Mouse (Mus musculus) thymus, postnatal 0 days (tissue): ENCODE data around the gene Sfta2. TPM values are rescaled to one million over a fixed set of nuclear protein-coding genes. Genes with fewer than 3 reads are reported as not detected.
A peak's percentile ranks its signal among the peaks of the same experiment; 100 is the strongest.

Experiments
- DNase-seq: peaks from one replicate; pipeline ENCODE4 v3.0.0-alpha.2; 2015; ENCODE audit warnings: low spot score
- polyA plus RNA-seq: library from polyadenylated mRNA; unstranded; fragments of >200 nt; fragmentation: Nextera tagmentation; extraction: Ambion mirVana; gene quantifications from 2 replicates; pipeline ENCODE4 v1.2.1, GENCODE M21; 2015

Gene Sfta2
- polyA plus RNA-seq, 1 experiment from 2014 or later, result not detected

GRCm38 (mm10) chr17:35671846-35672245 lies 70.5 kb downstream of the Sfta2 start:
- peak; percentile 94 for DNase-seq

DNA sequence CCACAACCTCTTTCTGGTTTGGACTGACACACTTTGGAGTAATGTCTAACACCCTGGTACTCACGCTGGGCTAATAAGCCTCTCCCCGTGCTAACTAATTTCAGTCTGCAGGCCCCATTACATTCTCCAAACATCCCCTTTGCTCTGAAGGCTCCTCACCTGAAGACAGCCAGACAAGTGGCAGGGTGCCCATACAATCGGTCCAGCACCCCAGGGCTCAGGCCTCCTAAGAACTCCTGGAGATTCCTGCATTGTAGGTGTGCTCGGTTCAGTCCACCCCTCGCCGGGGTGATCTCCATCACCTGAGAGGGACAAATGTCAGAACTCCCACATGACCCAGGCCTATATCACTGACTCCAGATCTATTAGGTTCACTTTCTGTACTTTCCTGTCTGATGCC lies 71.2 kb downstream of the Sfta2 start:
- DNase-seq, result no peak

GRCm38 (mm10) chr17:35673416-35674035 lies 72.2 kb downstream of the Sfta2 start, which contains the start of gene Gtf2h4:
Gene Gtf2h4, minus strand, starts transcription at chr17:35673739.
- DNase-seq, result peak; percentile 97

DNA sequence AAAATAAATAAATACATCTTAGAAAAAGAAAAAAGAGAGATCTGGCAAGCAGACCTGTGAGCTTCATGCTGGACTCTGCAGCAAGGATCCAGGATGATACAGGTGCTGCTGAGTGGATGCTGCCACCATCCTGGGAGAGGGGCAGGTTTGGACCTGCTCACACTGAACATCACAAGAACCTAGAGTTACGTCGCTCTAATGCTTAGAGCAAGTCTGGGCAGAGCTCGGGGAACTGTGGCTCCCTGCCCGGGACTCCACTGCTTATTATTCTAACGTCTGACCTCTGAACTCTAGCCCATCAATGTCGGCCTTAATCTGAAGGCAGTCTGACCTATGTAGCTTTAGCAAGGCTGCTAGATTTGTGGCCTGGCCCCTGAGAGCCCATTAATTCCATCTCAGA lies 79.2 kb downstream of the Sfta2 start:
- no peak for DNase-seq

DNA sequence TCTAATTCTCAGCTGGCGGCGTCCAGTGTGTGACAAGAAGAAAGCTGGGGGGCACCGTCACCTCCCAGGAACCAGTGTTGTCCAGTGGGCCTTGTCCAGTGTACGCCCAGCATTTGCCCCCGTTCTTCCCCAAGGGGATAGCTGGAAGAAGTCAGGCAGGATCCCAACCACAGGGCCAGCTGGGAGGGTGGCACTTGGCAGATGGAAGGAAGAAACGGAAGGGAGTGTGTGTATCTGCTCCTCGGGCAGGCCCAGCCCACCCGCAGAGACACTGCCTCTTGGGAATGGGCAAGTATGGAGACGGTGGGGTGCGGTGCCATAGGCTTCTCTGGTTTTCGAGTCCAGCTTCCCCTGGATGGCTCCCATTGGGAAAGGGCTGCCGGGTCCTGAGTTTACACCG lies 80.6 kb downstream of the Sfta2 start:
- no peak for DNase-seq

DNA sequence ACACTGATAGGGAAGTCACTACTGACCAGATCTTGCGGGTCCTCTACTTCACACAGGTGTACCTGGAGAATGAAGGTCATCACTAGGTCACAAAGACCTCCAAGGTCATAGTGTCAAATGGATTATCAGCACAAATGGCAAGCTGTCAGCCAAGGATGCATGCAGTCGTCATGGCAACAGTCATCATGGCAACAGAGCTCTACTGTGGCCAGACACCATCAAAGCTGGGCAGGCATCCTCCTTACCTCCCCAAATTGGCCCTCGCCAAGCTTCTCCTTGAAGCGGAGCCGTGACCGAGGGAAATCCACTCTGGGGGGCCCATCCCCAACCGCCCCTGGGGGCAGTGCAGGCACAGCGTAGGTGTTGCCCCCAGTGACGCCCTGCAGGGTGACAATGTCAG lies 83.7 kb downstream of the Sfta2 start:
- DNase-seq, result no peak

DNA sequence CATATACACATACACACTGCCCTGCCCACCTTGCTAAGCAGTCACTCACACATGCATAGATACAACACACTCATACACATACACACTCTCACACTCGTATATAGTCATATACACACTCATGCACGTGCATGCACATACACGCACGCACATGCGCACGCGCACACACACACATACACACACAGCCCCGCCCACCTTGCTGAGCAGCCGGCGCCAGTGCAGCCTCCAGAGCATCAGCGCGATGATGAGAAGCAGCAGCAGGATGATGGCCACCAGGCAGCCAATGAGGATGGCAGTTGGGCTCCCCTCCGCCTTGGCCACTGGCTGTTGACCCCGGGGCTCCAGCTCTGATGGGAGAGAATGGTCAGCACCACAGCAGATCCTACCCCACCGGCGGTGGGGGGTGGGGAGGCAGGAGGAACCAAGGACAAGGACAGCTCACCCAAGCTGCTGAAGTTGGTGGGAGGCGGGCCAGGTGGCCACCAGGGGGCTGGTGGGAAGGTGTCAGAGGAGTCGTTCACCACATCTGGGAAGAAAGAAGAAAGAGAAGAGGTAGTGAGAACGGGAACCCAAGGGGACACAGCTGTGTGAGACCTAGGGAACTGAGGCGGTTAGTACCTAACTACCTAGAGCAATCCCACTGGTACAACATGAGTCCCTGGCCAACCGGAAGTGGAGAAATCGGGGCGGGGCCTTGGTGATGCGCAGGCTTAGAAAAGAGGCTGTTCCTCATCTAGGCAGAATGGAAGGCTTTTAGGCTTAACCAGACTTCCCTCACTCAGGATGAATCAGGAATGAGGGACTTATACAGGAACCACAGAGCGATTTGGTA lies 87.2 kb downstream of the Sfta2 start:
- DNase-seq, result peak; percentile 39

DNA sequence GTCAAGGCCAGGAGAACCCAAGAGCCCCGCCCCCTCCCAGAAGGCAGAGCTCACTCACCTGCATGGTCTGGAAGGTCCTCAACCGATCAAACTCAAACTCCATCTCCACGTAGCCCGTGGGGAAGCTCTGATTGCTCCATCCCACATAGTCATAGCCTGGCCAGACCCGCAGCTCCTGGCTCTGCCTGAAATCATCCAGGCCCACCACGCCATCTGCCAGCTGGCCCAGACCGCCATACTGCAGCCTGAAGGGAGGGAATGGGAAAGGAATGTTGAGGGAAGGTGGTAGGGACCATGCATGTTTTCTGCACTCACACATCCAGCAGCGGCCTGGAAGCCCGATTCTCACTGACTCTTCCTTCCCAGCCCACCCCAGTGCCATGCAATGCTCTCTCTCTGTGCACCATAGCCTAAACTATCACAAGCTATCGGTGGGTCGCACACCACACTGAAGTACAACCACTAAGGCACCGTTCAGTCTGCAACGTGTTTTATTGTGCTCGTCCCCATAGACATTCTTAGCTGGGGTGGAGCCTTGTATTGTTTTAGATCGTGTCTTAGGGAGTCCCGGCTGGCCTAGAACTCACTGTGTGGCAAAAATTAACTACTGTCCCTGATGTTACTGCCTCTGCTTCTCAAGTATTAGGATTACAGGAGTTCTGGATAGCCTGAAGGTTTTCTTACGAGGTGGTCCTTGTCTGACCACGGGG lies 88.7 kb downstream of the Sfta2 start:
- no peak for DNase-seq

DNA sequence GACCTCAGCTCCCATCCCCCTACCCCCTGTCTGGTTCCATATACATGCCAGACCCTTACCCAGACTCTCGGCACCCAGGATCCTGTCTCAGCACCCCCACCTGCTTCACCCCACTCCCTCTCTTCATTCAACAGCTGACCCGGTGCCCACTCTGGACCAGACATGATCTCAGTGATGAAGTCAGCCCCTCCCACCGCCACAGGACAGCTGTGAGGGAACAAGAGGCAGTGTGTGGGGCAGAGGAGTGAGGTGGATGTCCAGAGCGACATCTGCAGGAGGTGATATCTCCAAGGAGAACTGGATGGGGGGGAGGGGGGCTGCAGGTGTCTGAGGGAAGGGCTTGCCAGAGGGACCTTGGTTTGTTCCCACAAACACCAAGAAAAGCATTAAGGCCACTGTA lies 90.5 kb downstream of the Sfta2 start:
- no peak for DNase-seq

DNA sequence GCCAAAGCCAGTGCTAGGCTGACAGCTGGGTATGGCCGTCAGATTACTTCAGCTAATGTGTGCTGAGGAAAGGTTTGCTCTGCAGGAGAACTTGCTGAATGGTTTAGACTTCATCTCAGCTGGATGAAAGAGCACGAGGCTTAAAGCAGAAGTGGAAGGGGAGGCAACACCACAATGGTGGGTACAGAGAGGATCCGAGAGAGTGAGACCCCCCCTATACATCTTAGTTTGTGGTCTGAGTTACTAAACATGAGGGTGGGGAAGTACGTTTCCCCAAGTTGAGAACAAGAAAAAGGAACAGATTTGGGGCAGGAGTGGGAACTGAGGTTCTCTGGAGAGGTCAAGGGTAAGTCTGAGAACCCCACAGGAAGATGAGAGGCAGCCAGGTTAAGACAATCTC lies 91.0 kb downstream of the Sfta2 start:
- no peak for DNase-seq

GRCm38 (mm10) chr17:35693906-35694305 lies 92.6 kb downstream of the Sfta2 start:
- no peak for DNase-seq

DNA sequence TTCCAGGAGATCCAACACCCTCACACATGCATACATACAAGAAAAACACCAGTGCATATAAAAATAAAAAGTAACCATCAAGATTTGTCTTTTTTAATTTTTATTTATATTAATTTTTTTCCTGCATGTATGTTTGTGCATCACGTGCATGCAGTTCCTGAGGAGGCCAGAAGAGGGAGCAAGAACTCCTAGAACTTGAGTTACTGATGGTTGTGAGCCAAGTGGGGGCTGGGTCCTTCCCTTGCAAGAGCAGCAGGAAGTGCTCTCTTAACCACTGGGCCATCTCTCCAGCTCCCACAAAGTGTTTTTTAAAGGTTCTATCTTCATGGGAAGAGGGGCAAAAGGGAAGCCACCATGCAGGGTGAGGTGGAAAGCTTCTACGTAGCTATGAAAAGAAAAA lies 93.9 kb downstream of the Sfta2 start:
- peak; percentile 63 for DNase-seq

DNA sequence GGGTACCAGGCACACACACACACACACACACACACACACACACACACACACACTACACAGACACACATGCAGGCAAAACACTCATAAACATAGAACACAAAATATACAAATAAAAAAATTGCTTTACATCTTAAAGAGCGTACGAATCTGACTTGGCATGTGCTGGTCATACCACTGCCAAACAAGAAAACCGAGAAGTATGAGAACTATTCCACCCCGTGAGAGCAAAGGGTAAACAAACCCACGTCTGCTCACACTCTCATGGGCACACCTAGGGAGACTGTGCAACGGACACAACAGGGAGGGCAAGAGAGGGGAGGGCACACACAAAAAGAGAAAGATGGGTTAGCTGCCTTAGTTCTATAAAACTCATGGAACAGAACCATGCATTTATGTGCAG lies 95.3 kb downstream of the Sfta2 start:
- DNase-seq, result no peak

DNA sequence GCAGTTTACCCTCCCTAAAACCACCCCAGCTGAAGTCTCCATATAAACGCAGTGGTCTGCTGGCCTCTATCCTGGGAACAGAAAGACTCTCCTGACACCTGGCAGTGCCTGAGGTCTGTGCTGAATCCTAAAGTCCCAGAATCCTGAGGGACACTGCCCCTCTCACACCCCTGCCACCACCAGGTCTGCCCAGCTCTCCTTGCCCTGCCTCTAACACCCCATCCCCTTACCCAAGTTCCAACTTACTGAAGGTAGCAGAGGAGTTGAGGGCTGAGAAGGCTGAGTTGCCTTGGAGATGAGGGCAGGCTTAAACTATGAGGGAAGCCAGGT lies 96.0 kb downstream of the Sfta2 start:
- no peak for DNase-seq

- no peak for DNase-seq
Observed at GRCm38 (mm10) chr17:35697759-35698500, 96.6 kb downstream of the Sfta2 start.

GRCm38 (mm10) chr17:35698501-35698883 lies 97.1 kb downstream of the Sfta2 start:
- no peak for DNase-seq

DNA sequence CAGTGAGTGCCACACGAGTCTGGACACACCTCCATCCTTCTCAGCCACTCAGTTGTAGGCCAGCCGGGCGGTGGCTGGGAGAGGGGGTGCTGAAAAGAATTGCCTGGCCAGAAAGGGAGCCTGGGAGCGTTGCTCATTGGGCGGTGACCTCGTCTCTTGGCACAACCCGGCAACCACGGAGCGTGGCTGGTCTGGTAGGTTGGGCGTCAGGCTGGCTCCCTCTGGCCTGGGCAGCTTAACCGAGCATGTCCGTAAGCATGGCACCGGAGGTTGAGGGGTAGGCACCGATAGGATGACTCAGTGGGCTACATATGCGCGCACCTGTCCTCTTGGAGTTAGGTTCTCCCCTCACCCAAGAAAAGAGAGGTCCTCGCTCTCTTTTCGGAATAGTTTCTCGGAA lies 98.6 kb downstream of the Sfta2 start:
- DNase-seq, result no peak

Other genes starting within 250 kb of the Sfta2 start
- 15.1 and 18.4 TPM in 2 replicates for gene H2-Q4, start 221.9 kb upstream of the Sfta2 start, polyA plus RNA-seq
- 22.7 and 22.9 TPM in 2 replicates for gene H2-Q6, start 176.7 kb upstream of the Sfta2 start, polyA plus RNA-seq
- 37.3 and 38.8 TPM in 2 replicates for gene H2-Q7, start 162.4 kb upstream of the Sfta2 start, polyA plus RNA-seq
- gene H2-Q10, start 131.5 kb upstream of the Sfta2 start, polyA plus RNA-seq, result 3.3 and 3.8 TPM in 2 replicates
- 0.44 and 0.62 TPM in 2 replicates for gene Pou5f1, start 95.5 kb upstream of the Sfta2 start, polyA plus RNA-seq
- gene Tcf19, start 84.7 kb upstream of the Sfta2 start, polyA plus RNA-seq, result 75.9 and 80.4 TPM in 2 replicates
- gene Cchcr1, start 84.4 kb upstream of the Sfta2 start, polyA plus RNA-seq, result 8.7 and 9.8 TPM in 2 replicates
- gene Psors1c2, start 68.3 kb upstream of the Sfta2 start, polyA plus RNA-seq, result 10.2 and 12.7 TPM in 2 replicates
- 0.22 and 0.28 TPM in 2 replicates for gene Cdsn, start 49.4 kb upstream of the Sfta2 start, polyA plus RNA-seq
- gene 2300002M23Rik, start 34.1 kb upstream of the Sfta2 start, polyA plus RNA-seq, result 1.3 and 6.3 TPM in 2 replicates
- 0.18 and 0.23 TPM in 2 replicates for gene Gm9573, start 25.1 kb downstream of the Sfta2 start, polyA plus RNA-seq
- 0.10 and 0.17 TPM in 2 replicates for gene Mucl3, start 42.1 kb downstream of the Sfta2 start, polyA plus RNA-seq
- gene Vars2, start 66.0 kb downstream of the Sfta2 start, polyA plus RNA-seq, result 22.5 and 27.0 TPM in 2 replicates
- 267 and 319 TPM in 2 replicates for gene Gtf2h4, start 72.2 kb downstream of the Sfta2 start, polyA plus RNA-seq
- gene Ddr1, start 103.1 kb downstream of the Sfta2 start, polyA plus RNA-seq, result 33.7 and 33.8 TPM in 2 replicates
- 18.1 and 19.0 TPM in 2 replicates for gene Ier3, start 220.1 kb downstream of the Sfta2 start, polyA plus RNA-seq
- gene Flot1, start 221.7 kb downstream of the Sfta2 start, polyA plus RNA-seq, result 88.3 and 93.1 TPM in 2 replicates
- gene Tubb5, start 236.8 kb downstream of the Sfta2 start, polyA plus RNA-seq, result 942 and 997 TPM in 2 replicates
- 6.7 TPM in 2 replicates for gene Mdc1, start 240.0 kb downstream of the Sfta2 start, polyA plus RNA-seq